Mouse (Mus musculus): ENCODE measurements around the gene Gm3336.

The Gm3336 gene

GRCm38 (mm10) chr8:70764676-70765075, 46.3 kb downstream of the Gm3336 start:
- DNase-seq (ENCODE audit: low spot score): no peak

GRCm38 (mm10) chr8:70765329-70765728, 47.0 kb downstream of the Gm3336 start:
- DNase-seq (ENCODE audit: low spot score): no peak

- DNase-seq (ENCODE audit: low spot score): no peak
Observed at GRCm38 (mm10) chr8:70765838-70766570, 47.7 kb downstream of the Gm3336 start.

GRCm38 (mm10) chr8:70766571-70767440, 48.5 kb downstream of the Gm3336 start:
- peak; percentile 69 for DNase-seq (ENCODE audit: low spot score)

- DNase-seq (ENCODE audit: low spot score): no peak
Observed at GRCm38 (mm10) chr8:70767503-70767902, 49.2 kb downstream of the Gm3336 start.

GRCm38 (mm10) chr8:70768231-70768776, 50.0 kb downstream of the Gm3336 start:
- DNase-seq (ENCODE audit: low spot score): no peak

- DNase-seq (ENCODE audit: low spot score): no peak
Observed at GRCm38 (mm10) chr8:70768956-70769355, 50.6 kb downstream of the Gm3336 start.

- DNase-seq (ENCODE audit: low spot score): peak; percentile 84
Observed at GRCm38 (mm10) chr8:70769359-70769758, 51.0 kb downstream of the Gm3336 start.

GRCm38 (mm10) chr8:70769858-70770257, 51.5 kb downstream of the Gm3336 start:
- no peak for DNase-seq (ENCODE audit: low spot score)

GRCm38 (mm10) chr8:70770748-70771147, 52.4 kb downstream of the Gm3336 start:
- DNase-seq (ENCODE audit: low spot score): no peak

GRCm38 (mm10) chr8:70771217-70771616, 52.9 kb downstream of the Gm3336 start:
- DNase-seq (ENCODE audit: low spot score): no peak

- DNase-seq (ENCODE audit: low spot score): no peak
Observed at GRCm38 (mm10) chr8:70772075-70772474, 53.7 kb downstream of the Gm3336 start.
